Mouse (Mus musculus): ENCODE results near the gene Spata1.
A peak's percentile ranks its signal among the peaks of the same experiment; 100 is the strongest.

Spata1 gene

DNA sequence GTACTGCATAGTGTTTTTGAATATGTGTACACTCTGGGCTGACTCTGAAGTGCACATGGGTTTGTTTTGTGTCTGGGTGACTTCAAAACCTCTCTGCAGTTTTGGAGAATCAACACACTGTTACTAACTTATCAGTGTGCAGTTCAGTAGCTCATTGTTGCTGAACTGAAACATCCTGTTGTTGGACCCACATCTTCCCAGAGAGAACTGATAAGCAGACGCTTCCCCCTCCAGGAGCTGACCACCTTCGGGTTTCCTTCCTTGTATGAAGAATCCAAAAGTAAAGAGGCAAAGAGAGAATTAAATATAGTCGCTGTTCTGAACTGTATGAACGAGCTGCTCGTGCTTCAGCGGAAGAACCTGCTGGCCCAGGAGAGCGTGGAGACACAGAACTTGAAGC, 80.7 kb downstream of the Spata1 start:
- no peak for DNase-seq

DNA sequence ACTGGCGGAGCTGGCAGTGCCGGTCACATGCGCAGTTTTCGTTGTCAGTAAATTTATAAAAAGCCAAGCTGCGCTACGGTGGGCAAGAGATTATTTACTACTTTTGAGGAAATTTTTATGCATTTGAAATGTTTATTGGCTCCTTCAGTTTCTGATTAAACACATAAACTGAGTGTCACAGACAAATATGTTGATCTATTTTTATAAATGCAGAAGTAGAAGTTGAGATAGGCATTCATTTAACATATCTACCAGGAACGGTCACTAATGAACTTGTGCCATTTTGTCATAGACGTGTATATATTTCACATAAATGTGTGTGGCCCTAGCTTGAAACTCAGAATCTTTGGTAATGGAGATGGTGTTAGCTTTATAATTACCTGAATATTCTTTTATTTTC, 81.7 kb downstream of the Spata1 start:
- DNase-seq: no peak

DNA sequence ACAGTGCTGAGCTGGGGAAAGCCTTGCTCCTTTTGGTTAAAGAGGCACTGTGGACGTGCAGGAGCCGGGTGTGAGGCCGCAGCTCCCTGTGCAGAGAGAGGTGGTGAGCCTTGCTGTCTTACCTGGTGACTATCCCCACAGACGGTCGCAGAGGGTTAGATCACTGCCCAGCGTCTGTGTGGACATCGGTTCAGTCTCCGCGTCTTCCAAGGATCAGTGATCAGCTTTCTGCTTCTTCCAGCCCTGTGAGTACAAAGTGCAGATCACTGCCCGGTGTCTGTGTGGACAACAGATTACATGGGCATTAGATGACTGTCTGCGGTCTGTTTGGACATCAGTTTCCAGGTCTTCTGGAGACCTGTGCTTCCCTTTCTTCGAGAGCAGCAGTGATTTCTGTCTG, 85.0 kb downstream of the Spata1 start:
- DNase-seq: peak in 1 of 2 experiments; percentile 34

DNA sequence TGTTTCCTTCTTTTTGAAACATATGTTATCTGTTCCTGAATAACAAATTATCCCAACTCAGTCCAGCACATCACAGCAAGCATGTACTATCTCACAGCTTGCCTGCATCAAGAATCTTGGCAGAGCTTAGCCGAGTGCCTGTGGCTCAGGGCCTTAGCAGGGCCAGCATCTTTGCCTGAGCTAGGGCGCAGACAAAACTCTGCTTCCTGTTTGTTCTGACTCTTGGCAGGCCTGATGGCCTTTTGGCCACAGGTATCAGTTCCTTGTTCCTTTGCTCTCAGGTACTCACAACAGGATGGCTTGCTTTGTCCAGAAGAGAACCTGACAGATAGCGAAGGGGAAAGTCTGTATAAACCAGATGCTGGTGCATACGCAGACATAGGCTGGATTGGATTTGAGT, 85.6 kb downstream of the Spata1 start:
- peak; percentile 64 to 74 for DNase-seq

DNA sequence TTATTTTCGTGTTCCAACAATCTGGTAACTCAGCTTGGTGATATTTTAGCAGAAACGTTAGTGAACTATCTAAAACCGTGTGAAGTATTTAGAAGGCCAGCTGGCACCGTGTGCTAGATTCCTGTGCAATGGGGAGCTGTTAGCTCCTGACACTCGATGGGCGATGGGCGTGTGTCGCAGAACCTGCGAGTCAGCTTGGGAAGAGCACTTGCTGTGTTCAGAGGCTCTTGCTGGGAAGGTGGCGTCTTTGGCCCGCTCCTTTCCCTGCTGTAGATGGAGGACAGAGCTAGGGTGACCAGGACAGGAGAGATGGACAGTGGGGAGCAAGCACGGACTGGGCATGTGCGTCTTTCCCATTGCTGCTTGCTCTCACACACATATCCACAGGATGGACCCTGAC, 86.5 kb downstream of the Spata1 start:
- peak in 1 of 2 experiments; percentile 41 for DNase-seq

DNA sequence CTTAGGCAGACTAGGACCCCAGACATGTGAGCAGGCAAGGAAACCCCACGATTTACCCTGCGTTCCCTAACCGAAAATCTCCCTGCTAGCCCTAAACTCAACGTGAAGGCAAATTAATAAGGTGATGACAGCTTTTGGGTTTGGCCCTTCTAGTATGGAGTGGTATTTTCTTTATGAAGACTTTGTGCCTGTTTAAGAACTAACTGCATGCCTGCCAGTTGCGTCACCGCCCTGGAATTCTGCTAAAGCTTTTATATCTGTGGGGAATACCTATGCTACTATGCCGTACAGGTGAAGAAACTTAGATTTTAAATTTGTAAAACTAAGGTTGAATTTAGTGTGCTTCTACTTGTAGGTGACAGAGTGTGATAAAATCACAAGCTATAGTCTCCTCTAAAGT, 87.1 kb downstream of the Spata1 start:
- no peak for DNase-seq

DNA sequence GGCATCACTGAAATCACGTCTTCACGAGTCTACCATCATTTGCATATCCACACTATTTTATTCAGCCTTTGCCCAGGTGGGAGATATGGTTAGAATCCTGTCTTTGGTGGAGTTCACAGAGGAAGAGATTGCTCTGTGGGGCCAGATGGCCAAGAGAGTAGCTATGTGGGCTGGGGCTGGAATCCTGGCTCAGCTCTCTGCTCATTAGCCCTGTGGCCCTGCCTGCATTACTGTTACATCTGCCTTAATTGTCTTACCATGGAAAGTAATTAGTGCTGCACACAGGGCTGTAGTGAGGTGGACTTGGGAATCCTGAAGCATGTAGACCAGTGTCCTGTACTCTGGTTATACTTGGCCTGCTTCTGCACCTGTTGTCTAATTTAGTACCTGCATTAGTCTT, 87.5 kb downstream of the Spata1 start:
- peak; percentile 48 to 51 for DNase-seq

DNA sequence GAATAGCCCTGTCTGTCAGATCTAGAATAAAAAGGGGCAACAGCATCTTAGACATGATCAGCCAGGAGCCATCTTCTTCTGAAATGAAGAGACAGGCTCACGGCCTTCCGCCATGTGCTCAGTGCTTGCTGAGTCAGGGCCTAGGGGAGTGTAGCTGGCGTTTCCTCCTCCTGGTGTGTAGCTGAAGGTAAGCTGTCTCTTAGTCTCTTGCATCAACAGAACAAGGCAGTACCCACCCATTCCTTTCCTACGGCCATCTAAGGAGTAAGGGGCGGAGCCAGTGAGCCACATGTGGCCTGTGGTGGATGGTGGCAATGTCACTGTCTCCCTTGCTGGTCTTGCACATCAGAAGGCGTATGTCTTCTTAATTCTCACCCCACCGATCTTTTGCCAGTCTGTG, 89.4 kb downstream of the Spata1 start:
- no peak for DNase-seq
